Mouse (Mus musculus) hindbrain, embryonic 11.5 days (tissue): Measurements from ENCODE around the gene Dera. TPM values are rescaled to one million over a fixed set of nuclear protein-coding genes. Genes with fewer than 3 reads are reported as not detected.
"Not testable (repeated sequence)": the region's sequence is repeated elsewhere in the genome, so short reads cannot be mapped to it uniquely, and the experiment has no call there.

Source experiments
- ATAC-seq: fragments of 200-750 bp; cut with Nextera tagmentation; 2 replicates; pipeline ENCODE4 v1.8.0; 2017; ENCODE audit warnings: mild to moderate bottlenecking, moderate TSS enrichment, moderate library complexity; ENCODE audit not compliant: low FRiP score
- DNase-seq: peaks from one replicate; pipeline ENCODE4 v3.0.0-alpha.2; 2015; ENCODE audit warnings: low spot score
- H3K27ac ChIP-seq: fragments of 300-500 bp; sonication (generic); 2 replicates; pipeline ENCODE4 v1.5.1; 2014; ENCODE audit warnings: mild to moderate bottlenecking, low read depth, low read length
- H3K27me3 ChIP-seq: fragments of 300-500 bp; sonication (generic); 2 replicates; pipeline ENCODE4 v1.6.1; 2014; ENCODE audit warnings: mild to moderate bottlenecking, low read length, moderate library complexity, mixed read lengths; ENCODE audit not compliant: control insufficient read depth, insufficient read depth
- H3K36me3 ChIP-seq: fragments of 300-500 bp; sonication (generic); 2 replicates; pipeline ENCODE4 v1.6.1; 2014; ENCODE audit warnings: mild to moderate bottlenecking, low read length, moderate library complexity, mixed read lengths; ENCODE audit not compliant: control insufficient read depth, insufficient read depth
- H3K4me1 ChIP-seq: fragments of 300-500 bp; sonication (generic); replicated peaks from 2 replicates; pipeline ENCODE4 v1.6.1; 2014; ENCODE audit warnings: low read length, mixed read lengths; ENCODE audit not compliant: control insufficient read depth, insufficient read depth
- H3K4me2 ChIP-seq: fragments of 300-500 bp; sonication (generic); replicated peaks from 2 replicates; pipeline ENCODE4 v1.6.1; 2014; ENCODE audit warnings: mild to moderate bottlenecking, low read depth, low read length
- H3K4me3 ChIP-seq: fragments of 300-500 bp; sonication (generic); 2 replicates; pipeline ENCODE4 v1.5.1; 2014; ENCODE audit warnings: low read depth, low read length
- H3K9ac ChIP-seq: fragments of 300-500 bp; sonication (generic); 2 replicates; pipeline ENCODE4 v1.6.1; 2014; ENCODE audit warnings: low read depth, low read length
- H3K9me3 ChIP-seq: fragments of 300-500 bp; sonication (generic); 2 replicates; pipeline ENCODE4 v1.6.1; 2016; ENCODE audit warnings: low read length; ENCODE audit not compliant: control insufficient read depth
- WGBS: fragments of 180-500 bp; shearing (Covaris S2); extraction: QIAGEN DNeasy Blood & Tissue Kit; methylation state at CpG from one replicate; pipeline ENCODE4 v1.1.7; 2014; 5-methylcytosine and 5-hydroxymethylcytosine counted together
- polyA plus RNA-seq: library from polyadenylated mRNA; unstranded; fragments of >200 nt; fragmentation: Nextera tagmentation; extraction: Ambion mirVana; gene quantifications from 2 replicates; pipeline ENCODE4 v1.2.1, GENCODE M21; 2014

Gene Dera
- 54.1 and 62.5 TPM in 2 replicates for polyA plus RNA-seq

DNA sequence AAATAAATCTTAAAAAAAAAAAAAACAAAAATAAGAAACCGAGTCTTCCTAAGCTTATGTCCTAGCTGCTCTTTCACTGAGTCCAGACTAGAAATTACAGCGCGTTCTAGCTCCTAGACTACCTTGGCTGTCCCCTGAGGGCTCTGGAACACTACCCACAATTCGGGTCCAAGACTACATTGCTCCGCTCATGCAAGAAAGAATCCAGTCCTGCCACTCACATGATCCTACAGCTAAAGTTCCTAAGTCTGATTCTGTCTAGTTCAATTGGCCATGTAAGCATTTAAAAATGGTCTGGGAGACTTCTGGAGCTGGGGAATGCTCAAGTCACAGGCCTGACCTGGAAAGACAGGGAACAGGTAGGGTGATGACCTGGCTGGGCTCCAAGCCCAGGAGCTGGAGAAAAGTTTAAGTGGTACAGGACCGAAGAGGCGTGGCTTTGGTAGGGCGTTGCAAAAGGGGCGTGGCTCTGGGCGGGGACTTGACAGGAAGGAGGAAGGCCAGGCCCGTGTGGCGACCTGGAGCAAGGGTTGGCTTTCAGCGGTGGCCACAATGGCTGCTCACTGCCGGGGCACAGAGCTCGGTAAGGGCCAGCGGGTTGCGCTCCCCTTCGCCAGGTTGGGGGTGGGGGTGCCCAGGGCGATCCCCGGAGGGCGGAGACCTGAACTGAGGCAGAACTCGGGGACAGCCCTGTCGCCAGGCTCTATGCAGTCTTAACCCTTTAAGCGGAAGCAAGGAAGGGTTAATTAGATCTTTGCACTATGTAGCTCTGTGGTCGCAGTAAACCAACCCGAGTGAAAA lies at the start of gene Dera:
Gene Dera (plus strand): TSS at position 491 of the 801 bp plus-strand sequence.
- Histone ChIP-seq H3K27me3 (no peaks in the 10 kb centered on the region), H3K4me2 (peak within 1 kb of the TSS; percentile 51), H3K27ac (peak within 1 kb of the TSS; percentile 39; the same call in 1 of the 2 replicates), H3K36me3 (peaks cover 4% of the 10 kb centered on the region; the same call in 1 of the 2 replicates), H3K9me3 (no peaks in the 10 kb centered on the region), H3K4me3 (peak within 1 kb of the TSS; percentile 63), H3K9ac (peak within 1 kb of the TSS; percentile 68), H3K4me1 (0 out of 2 replicates have a peak, but pooled peaks cover 3% of the 10 kb centered on the region)
- 13% methylated on average over 26 of the region's 26 CpGs for WGBS
- ATAC-seq = peak; percentile 90
- peak; percentile 87 for DNase-seq

GRCm38 (mm10) chr6:137706209-137706608 lies 48.1 kb upstream of the Dera start:
- ATAC-seq (no peak), DNase-seq (no peak)
- no peaks in the 10 kb centered on the region for H3K9me3 ChIP-seq
- H3K4me1 ChIP-seq = no peaks in the 10 kb centered on the region
- no peaks in the 10 kb centered on the region for H3K36me3 ChIP-seq
- 92% methylated on average over 10 of the region's 10 CpGs for WGBS
- H3K27ac ChIP-seq = no peak overlapping the region
- H3K4me2 ChIP-seq = no peak overlapping the region
- no peaks in the 10 kb centered on the region for H3K27me3 ChIP-seq
- H3K4me3 ChIP-seq = no peak overlapping the region
- no peak overlapping the region for H3K9ac ChIP-seq

- H3K9me3 ChIP-seq, H3K4me2 ChIP-seq, H3K4me3 ChIP-seq, H3K9ac ChIP-seq, H3K4me1 ChIP-seq, H3K36me3 ChIP-seq, H3K27ac ChIP-seq, H3K27me3 ChIP-seq, ATAC-seq, DNase-seq: not testable (repeated sequence)
- 90% methylated on average over 13 of the region's 13 CpGs for WGBS
Measured at GRCm38 (mm10) chr6:137708726-137709405, 45.5 kb upstream of the Dera start.

- Histone ChIP-seq H3K4me1 (no peaks in the 10 kb centered on the region), H3K4me2 (no peak overlapping the region), H3K27me3 (no peaks in the 10 kb centered on the region), H3K4me3 (no peak overlapping the region), H3K36me3 (no peaks in the 10 kb centered on the region), H3K9me3 (no peaks in the 10 kb centered on the region), H3K27ac (no peak overlapping the region), H3K9ac (no peak overlapping the region)
- ATAC-seq (no peak), DNase-seq (no peak)
- 89% methylated on average over 14 of the region's 14 CpGs for WGBS
Measured at GRCm38 (mm10) chr6:137710179-137711037, 43.9 kb upstream of the Dera start.

GRCm38 (mm10) chr6:137712654-137713309 lies 41.6 kb upstream of the Dera start:
- no peak overlapping the region for H3K4me3 ChIP-seq
- H3K9ac ChIP-seq = no peak overlapping the region
- 0 out of 2 replicates have a peak overlapping the region, but pooled peaks have one; percentile 56 for H3K27ac ChIP-seq
- no peak overlapping the region for H3K4me2 ChIP-seq
- no peaks in the 10 kb centered on the region for H3K36me3 ChIP-seq
- no peaks in the 10 kb centered on the region for H3K27me3 ChIP-seq
- no peaks in the 10 kb centered on the region for H3K4me1 ChIP-seq
- no peaks in the 10 kb centered on the region for H3K9me3 ChIP-seq
- 49% methylated on average over 7 of the region's 7 CpGs for WGBS
- DNase-seq (peak; percentile 17), ATAC-seq (no peak)

DNA sequence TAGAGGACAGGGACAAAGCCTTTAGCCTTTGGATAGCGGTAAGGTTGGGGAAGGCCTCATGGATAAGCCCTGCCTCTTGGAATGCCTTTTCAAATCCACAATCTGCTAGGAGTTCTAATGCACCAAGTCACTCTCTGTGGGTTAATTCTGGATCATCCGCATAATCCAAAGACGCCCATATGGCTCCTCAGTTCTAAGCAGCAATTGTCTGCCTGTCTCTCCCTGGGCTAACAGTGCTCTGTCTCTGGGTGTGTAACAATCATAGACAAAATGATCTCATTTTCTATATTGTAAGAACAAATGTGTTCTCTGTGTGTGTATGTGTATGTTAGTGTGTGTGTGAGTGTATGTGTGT lies 41.1 kb upstream of the Dera start:
- H3K4me1 ChIP-seq = no peaks in the 10 kb centered on the region
- H3K9ac ChIP-seq = no peak overlapping the region
- DNase-seq (no peak), ATAC-seq (no peak)
- H3K36me3 ChIP-seq = no peaks in the 10 kb centered on the region
- H3K9me3 ChIP-seq = no peaks in the 10 kb centered on the region
- no peak overlapping the region for H3K4me3 ChIP-seq
- no peaks in the 10 kb centered on the region for H3K27me3 ChIP-seq
- WGBS = 76% methylated on average over 3 of the region's 3 CpGs
- H3K4me2 ChIP-seq = no peak overlapping the region
- H3K27ac ChIP-seq = no peak overlapping the region

DNA sequence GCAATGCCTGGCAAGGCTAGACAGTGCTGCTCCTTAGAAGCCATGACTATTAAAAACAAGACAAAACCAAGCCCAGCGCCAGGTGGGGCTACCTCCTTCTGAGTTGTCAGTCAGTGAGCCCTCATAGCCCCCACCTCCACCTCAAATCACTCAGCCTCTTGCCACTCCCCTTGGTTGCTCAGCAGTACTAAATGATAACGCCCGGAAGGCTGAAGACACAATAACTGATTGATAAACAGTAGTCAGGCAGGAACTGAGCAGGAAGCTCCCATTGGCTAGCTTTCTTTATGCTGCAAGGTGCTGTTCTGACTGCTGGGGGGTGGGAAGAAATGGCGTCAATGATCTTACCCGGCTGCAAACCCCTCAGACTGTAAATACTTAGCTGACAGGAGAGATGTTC lies 37.5 kb upstream of the Dera start:
- Histone ChIP-seq H3K27ac (no peak overlapping the region), H3K9ac (no peak overlapping the region), H3K27me3 (no peaks in the 10 kb centered on the region), H3K4me1 (no peaks in the 10 kb centered on the region), H3K9me3 (no peaks in the 10 kb centered on the region), H3K36me3 (no peaks in the 10 kb centered on the region), H3K4me3 (no peak overlapping the region), H3K4me2 (no peak overlapping the region)
- ATAC-seq (no peak), DNase-seq (no peak)
- WGBS = 71% methylated on average over 5 of the region's 5 CpGs

GRCm38 (mm10) chr6:137722220-137722931 lies 32.0 kb upstream of the Dera start:
- no peaks in the 10 kb centered on the region for H3K4me1 ChIP-seq
- H3K4me3 ChIP-seq = no peak overlapping the region
- 92% methylated on average over 15 of the region's 15 CpGs for WGBS
- H3K27ac ChIP-seq = no peak overlapping the region
- H3K9me3 ChIP-seq = no peaks in the 10 kb centered on the region
- no peaks in the 10 kb centered on the region for H3K36me3 ChIP-seq
- no peak overlapping the region for H3K9ac ChIP-seq
- ATAC-seq (no peak), DNase-seq (no peak)
- H3K27me3 ChIP-seq = no peaks in the 10 kb centered on the region
- H3K4me2 ChIP-seq = no peak overlapping the region
